Mouse (Mus musculus): ENCODE measurements at regions not wholly inside any gene's neighbourhood (a gene's known extent, or its start where the extent isn't known, plus 50 kb on each side); places are given as distances from the start of the nearest gene placed in this dataset.

DNA sequence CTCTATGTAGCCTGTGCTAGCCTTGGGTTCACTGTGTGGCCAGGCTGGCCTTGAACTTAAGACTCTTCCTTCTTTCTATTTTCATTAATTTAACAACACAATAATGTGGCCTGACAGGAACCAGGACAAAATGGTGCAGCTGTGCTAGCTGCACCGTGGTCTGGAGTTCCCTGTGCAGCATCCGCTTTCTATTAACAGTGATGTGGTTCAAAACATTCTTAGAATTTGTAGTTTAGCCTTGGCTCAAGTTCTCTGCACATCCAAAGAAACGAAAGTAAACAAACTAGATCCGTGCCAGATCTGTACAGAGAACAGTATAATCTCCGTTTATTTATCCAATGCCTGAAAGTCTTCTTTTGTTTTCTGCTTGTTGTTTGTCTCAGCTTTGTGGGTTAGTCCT lies 88.5 kb downstream of the Irx1 start:
- 47% methylated on average over 5 of the region's 5 CpGs for WGBS
- no peak overlapping the region for H3K4me3 ChIP-seq (ENCODE audit: low read depth, low read length)
- no peaks in the 10 kb centered on the region for H3K4me1 ChIP-seq (ENCODE audit: insufficient read depth, low read depth, low read length)
- no peak for ATAC-seq
- H3K36me3 ChIP-seq (ENCODE audit: insufficient read depth, low read length), result no peaks in the 10 kb centered on the region
- no peak for DNase-seq (ENCODE audit: low spot score)
- no peak for TF ChIP-seq CTCF (IDR thresholded peaks at IDR 0.05)
- TF ChIP-seq EP300 (IDR thresholded peaks at IDR 0.05), result no peak
- no peak overlapping the region for H3K4me2 ChIP-seq (replicated peaks; ENCODE audit: low read depth, low read length)
- H3K27ac ChIP-seq (ENCODE audit: low read length), result no peak overlapping the region
- no peaks in the 10 kb centered on the region for H3K9me3 ChIP-seq (ENCODE audit: low read length)
- H3K27me3 ChIP-seq (replicated peaks; ENCODE audit: insufficient read depth, low read length), result no peaks in the 10 kb centered on the region
- H3K9ac ChIP-seq (replicated peaks; ENCODE audit: low read depth), result no peak overlapping the region

DNA sequence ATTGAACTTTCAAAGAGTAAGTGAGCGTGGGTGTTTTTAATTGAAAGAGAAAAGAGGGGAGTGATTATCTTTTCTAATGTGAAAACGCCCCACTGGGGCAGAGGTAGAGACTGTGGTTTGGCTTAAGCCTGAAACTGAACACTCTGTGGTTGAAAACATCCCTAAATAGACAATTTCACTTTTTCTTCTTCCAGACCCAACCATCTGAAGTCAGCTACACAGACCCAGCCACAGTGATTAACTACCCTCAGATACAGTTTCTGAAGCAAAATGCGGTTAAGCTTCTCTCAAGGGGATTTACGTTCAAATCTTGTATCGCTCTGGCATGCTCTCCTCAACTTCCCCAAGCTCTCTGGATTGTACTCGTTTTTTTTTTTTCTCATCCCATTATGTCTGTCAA lies 94.8 kb downstream of the Irx1 start:
- Histone ChIP-seq H3K36me3 (ENCODE audit: insufficient read depth, low read length) (no peaks in the 10 kb centered on the region), H3K27me3 (replicated peaks; ENCODE audit: insufficient read depth, low read length) (no peaks in the 10 kb centered on the region), H3K4me1 (ENCODE audit: insufficient read depth, low read depth, low read length) (no peaks in the 10 kb centered on the region), H3K4me2 (replicated peaks; ENCODE audit: low read depth, low read length) (no peak overlapping the region), H3K9me3 (ENCODE audit: low read length) (no peaks in the 10 kb centered on the region), H3K4me3 (ENCODE audit: low read depth, low read length) (no peak overlapping the region), H3K27ac (ENCODE audit: low read length) (no peak overlapping the region), H3K9ac (replicated peaks; ENCODE audit: low read depth) (no peak overlapping the region)
- DNase-seq (ENCODE audit: low spot score), result no peak
- ATAC-seq, result no peak
- WGBS, result 74% methylated on average over 6 of the region's 6 CpGs
- TF ChIP-seq EP300 (IDR thresholded peaks at IDR 0.05) (no peak), CTCF (IDR thresholded peaks at IDR 0.05) (no peak)

DNA sequence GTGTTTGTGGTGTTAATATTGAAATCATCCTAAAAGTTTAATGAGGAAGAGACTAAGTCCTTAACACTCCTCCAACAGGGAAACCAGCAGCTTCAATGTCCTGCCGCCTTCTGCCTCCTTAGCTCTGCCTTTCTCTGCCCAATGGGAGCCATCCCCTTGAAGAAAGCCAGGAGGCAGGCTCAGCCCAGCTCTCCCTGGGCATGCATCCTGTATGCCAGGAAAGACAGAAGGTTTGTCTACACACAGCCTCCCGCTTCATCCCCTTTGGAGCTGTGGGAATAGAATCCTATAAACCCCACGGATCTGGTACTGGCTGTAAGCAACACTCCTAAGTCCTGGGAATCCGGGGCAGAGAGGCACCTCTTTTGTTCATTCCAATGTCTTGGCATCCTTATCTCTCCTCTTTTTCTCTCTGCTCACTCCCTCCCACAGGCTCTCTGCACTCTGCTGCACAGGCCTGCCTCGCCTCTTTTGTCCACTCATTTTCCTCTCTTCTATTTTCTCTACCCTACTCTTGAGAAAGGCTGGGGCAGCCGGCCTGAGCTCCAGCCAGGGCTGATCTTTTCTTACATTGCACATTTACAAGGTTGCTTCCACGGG lies 110.0 kb downstream of the Irx1 start:
- H3K36me3 ChIP-seq (ENCODE audit: insufficient read depth, low read length), result no peaks in the 10 kb centered on the region
- WGBS, result 69% methylated on average over 7 of the region's 7 CpGs
- TF ChIP-seq CTCF (IDR thresholded peaks at IDR 0.05), result no peak
- no peak for TF ChIP-seq EP300 (IDR thresholded peaks at IDR 0.05)
- no peak overlapping the region for H3K4me3 ChIP-seq (ENCODE audit: low read depth, low read length)
- no peak overlapping the region for H3K27ac ChIP-seq (ENCODE audit: low read length)
- no peaks in the 10 kb centered on the region for H3K27me3 ChIP-seq (replicated peaks; ENCODE audit: insufficient read depth, low read length)
- H3K4me2 ChIP-seq (replicated peaks; ENCODE audit: low read depth, low read length), result no peak overlapping the region
- H3K4me1 ChIP-seq (ENCODE audit: insufficient read depth, low read depth, low read length), result no peaks in the 10 kb centered on the region
- no peak overlapping the region for H3K9ac ChIP-seq (replicated peaks; ENCODE audit: low read depth)
- DNase-seq (ENCODE audit: low spot score) (no peak), ATAC-seq (no peak)
- no peaks in the 10 kb centered on the region for H3K9me3 ChIP-seq (ENCODE audit: low read length)

- DNase-seq (ENCODE audit: low spot score), result no peak
- Histone ChIP-seq H3K27me3 (replicated peaks; ENCODE audit: insufficient read depth, low read length) (no peaks in the 10 kb centered on the region), H3K4me2 (replicated peaks; ENCODE audit: low read depth, low read length) (no peak overlapping the region), H3K9ac (replicated peaks; ENCODE audit: low read depth) (no peak overlapping the region), H3K27ac (ENCODE audit: low read length) (no peak overlapping the region), H3K36me3 (ENCODE audit: insufficient read depth, low read length) (no peaks in the 10 kb centered on the region), H3K4me3 (ENCODE audit: low read depth, low read length) (no peak overlapping the region), H3K4me1 (ENCODE audit: insufficient read depth, low read depth, low read length) (no peaks in the 10 kb centered on the region), H3K9me3 (ENCODE audit: low read length) (no peaks in the 10 kb centered on the region)
- TF ChIP-seq CTCF (IDR thresholded peaks at IDR 0.05) (no peak), EP300 (IDR thresholded peaks at IDR 0.05) (no peak)
- WGBS, result 73% methylated on average over 16 of the region's 16 CpGs
- ATAC-seq, result no peak
Observed at GRCm38 (mm10) chr13:71804032-71804958, 159.2 kb downstream of the Irx1 start.

- no peak for ATAC-seq
- Histone ChIP-seq H3K4me3 (ENCODE audit: low read depth, low read length) (no peak overlapping the region), H3K27me3 (replicated peaks; ENCODE audit: insufficient read depth, low read length) (no peaks in the 10 kb centered on the region), H3K4me1 (ENCODE audit: insufficient read depth, low read depth, low read length) (no peaks in the 10 kb centered on the region), H3K9me3 (ENCODE audit: low read length) (no peaks in the 10 kb centered on the region), H3K36me3 (ENCODE audit: insufficient read depth, low read length) (no peaks in the 10 kb centered on the region), H3K9ac (replicated peaks; ENCODE audit: low read depth) (no peak overlapping the region), H3K27ac (ENCODE audit: low read length) (no peak overlapping the region), H3K4me2 (replicated peaks; ENCODE audit: low read depth, low read length) (no peak overlapping the region)
- no peak for DNase-seq (ENCODE audit: low spot score)
- no peak for TF ChIP-seq CTCF (IDR thresholded peaks at IDR 0.05)
- 79% methylated on average over 6 of the region's 6 CpGs for WGBS
Observed at GRCm38 (mm10) chr13:71798288-71798687, 165.2 kb downstream of the Irx1 start.

DNA sequence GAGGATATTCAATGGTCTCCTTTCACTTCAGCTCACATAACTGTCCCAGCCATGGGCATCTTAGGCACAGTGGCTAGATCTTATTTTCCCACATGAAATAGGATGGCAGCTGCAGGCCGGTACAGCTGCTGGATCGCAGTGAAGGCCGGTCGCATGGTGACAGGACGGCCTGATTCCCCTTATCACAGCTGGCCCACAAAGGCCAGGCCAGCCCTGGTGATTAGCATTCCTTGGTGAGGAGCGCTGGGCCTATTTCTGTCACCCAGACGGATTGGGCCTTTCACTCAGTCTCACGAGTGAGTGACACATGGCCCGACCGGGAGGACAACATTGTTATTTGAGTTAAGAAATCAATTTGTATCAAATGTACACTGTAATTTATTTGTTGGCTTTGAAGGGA lies 178.8 kb downstream of the Irx1 start:
- Histone ChIP-seq H3K4me3 (ENCODE audit: low read depth, low read length) (no peak overlapping the region), H3K9me3 (ENCODE audit: low read length) (no peaks in the 10 kb centered on the region), H3K27ac (ENCODE audit: low read length) (no peak overlapping the region), H3K27me3 (replicated peaks; ENCODE audit: insufficient read depth, low read length) (no peaks in the 10 kb centered on the region), H3K9ac (replicated peaks; ENCODE audit: low read depth) (no peak overlapping the region), H3K4me1 (ENCODE audit: insufficient read depth, low read depth, low read length) (no peaks in the 10 kb centered on the region), H3K36me3 (ENCODE audit: insufficient read depth, low read length) (no peaks in the 10 kb centered on the region), H3K4me2 (replicated peaks; ENCODE audit: low read depth, low read length) (no peak overlapping the region)
- WGBS, result 20% methylated on average over 10 of the region's 10 CpGs
- TF ChIP-seq CTCF (IDR thresholded peaks at IDR 0.05) (no peak), EP300 (IDR thresholded peaks at IDR 0.05) (no peak)
- DNase-seq (ENCODE audit: low spot score), result no peak
- ATAC-seq, result no peak
